Mouse (Mus musculus): ENCODE data around the gene Zfp566. TPM values are rescaled to one million over a fixed set of nuclear protein-coding genes. Genes with fewer than 3 reads are reported as not detected.

Gene Zfp566
- total and polyA plus RNA-seq, 2 experiments from 2014 or later: 2.3 to 13.7 TPM

- ATAC-seq: no peak
- Histone ChIP-seq H3K4me1 (ENCODE audit: insufficient read depth, low read length) (no peaks in the 10 kb centered on the region), H3K27ac (no peak overlapping the region), H3K36me3 (ENCODE audit: insufficient read depth, low read length) (peaks cover 6% of the 10 kb centered on the region; the same call in 1 of the 2 replicates), H3K4me2 (ENCODE audit: low read depth, low read length) (no peak overlapping the region), H3K4me3 (ENCODE audit: low read length) (no peak overlapping the region), H3K27me3 (ENCODE audit: insufficient read depth, low read length) (no peaks in the 10 kb centered on the region), H3K9ac (replicated peaks; ENCODE audit: low read length) (no peak overlapping the region), H3K9me3 (ENCODE audit: low read length) (no peaks in the 10 kb centered on the region)
- WGBS: 34% methylated on average over 6 of the region's 6 CpGs
- DNase-seq (ENCODE audit: low spot score): no peak
- no peak for TF ChIP-seq CTCF (IDR thresholded peaks at IDR 0.05; ENCODE audit: low read depth)
Observed at GRCm38 (mm10) chr7:30030677-30031076, 59.6 kb downstream of the Zfp566 start.

- DNase-seq (ENCODE audit: low spot score) (no peak), ATAC-seq (no peak)
- Histone ChIP-seq H3K4me2 (ENCODE audit: low read depth, low read length) (no peak overlapping the region), H3K9ac (replicated peaks; ENCODE audit: low read length) (no peak overlapping the region), H3K27ac (no peak overlapping the region), H3K4me3 (ENCODE audit: low read length) (no peak overlapping the region), H3K27me3 (ENCODE audit: insufficient read depth, low read length) (no peaks in the 10 kb centered on the region), H3K36me3 (ENCODE audit: insufficient read depth, low read length) (peaks cover 16% of the 10 kb centered on the region), H3K9me3 (ENCODE audit: low read length) (no peaks in the 10 kb centered on the region), H3K4me1 (ENCODE audit: insufficient read depth, low read length) (no peaks in the 10 kb centered on the region)
- 90% methylated on average over 3 of the region's 3 CpGs for WGBS
- no peak for TF ChIP-seq CTCF (IDR thresholded peaks at IDR 0.05; ENCODE audit: low read depth)
Observed at GRCm38 (mm10) chr7:30028572-30028971, 61.8 kb downstream of the Zfp566 start.

Small RNAs within 50 kb of the gene (microRNA-seq; reads per million reads assigned to microRNA genes)
- gene Gm23368: 0 reads per million in 2 experiments

Other genes starting within 250 kb of the Zfp566 start
- gene Zfp940, start 236.9 kb downstream of the Zfp566 start, total RNA-seq (2014; rRNA removed): 5.3 and 7.4 TPM in 2 replicates
- 8.6 and 10.3 TPM in 2 replicates for gene Zfp940, start 236.9 kb downstream of the Zfp566 start, polyA plus RNA-seq (2015; fragmentation: Nextera tagmentation; extraction: Ambion mirVana)
- 14.7 and 17.8 TPM in 2 replicates for gene Zfp420, start 230.5 kb downstream of the Zfp566 start, total RNA-seq (2014; rRNA removed)
- gene Zfp420, start 230.5 kb downstream of the Zfp566 start, polyA plus RNA-seq (2015; fragmentation: Nextera tagmentation; extraction: Ambion mirVana): 12.1 and 14.0 TPM in 2 replicates
- gene Zfp27, start 184.0 kb downstream of the Zfp566 start, total RNA-seq (2014; rRNA removed): 16.1 and 16.8 TPM in 2 replicates
- gene Zfp27, start 184.0 kb downstream of the Zfp566 start, polyA plus RNA-seq (2015; fragmentation: Nextera tagmentation; extraction: Ambion mirVana): 6.9 and 7.8 TPM in 2 replicates
- 5.8 and 6.6 TPM in 2 replicates for gene Zfp383, start 182.3 kb downstream of the Zfp566 start, total RNA-seq (2014; rRNA removed)
- 4.1 and 4.8 TPM in 2 replicates for gene Zfp383, start 182.3 kb downstream of the Zfp566 start, polyA plus RNA-seq (2015; fragmentation: Nextera tagmentation; extraction: Ambion mirVana)
- gene Zfp74, start 136.4 kb downstream of the Zfp566 start, total RNA-seq (2014; rRNA removed): 7.9 and 10.1 TPM in 2 replicates
- gene Zfp74, start 136.4 kb downstream of the Zfp566 start, polyA plus RNA-seq (2015; fragmentation: Nextera tagmentation; extraction: Ambion mirVana): 13.1 and 14.6 TPM in 2 replicates
- gene Zfp568, start 106.6 kb downstream of the Zfp566 start, total RNA-seq (2014; rRNA removed): 6.4 and 6.7 TPM in 2 replicates
- gene Zfp568, start 106.6 kb downstream of the Zfp566 start, polyA plus RNA-seq (2015; fragmentation: Nextera tagmentation; extraction: Ambion mirVana): 2.8 and 3.5 TPM in 2 replicates
- 8.4 and 10.1 TPM in 2 replicates for gene Zfp14, start 39.1 kb downstream of the Zfp566 start, total RNA-seq (2014; rRNA removed)
- gene Zfp14, start 39.1 kb downstream of the Zfp566 start, polyA plus RNA-seq (2015; fragmentation: Nextera tagmentation; extraction: Ambion mirVana): 5.9 and 6.7 TPM in 2 replicates
- gene Zfp82, start 17.6 kb downstream of the Zfp566 start, total RNA-seq (2014; rRNA removed): 2.8 and 5.4 TPM in 2 replicates
- gene Zfp82, start 17.6 kb downstream of the Zfp566 start, polyA plus RNA-seq (2015; fragmentation: Nextera tagmentation; extraction: Ambion mirVana): 4.0 and 4.2 TPM in 2 replicates
- not detected in 2 replicates for gene Gm26920, start 117 bp downstream of the Zfp566 start, total RNA-seq (2014; rRNA removed)
- gene Gm26920, start 117 bp downstream of the Zfp566 start, polyA plus RNA-seq (2015; fragmentation: Nextera tagmentation; extraction: Ambion mirVana): 1.6 and 2.5 TPM in 2 replicates
- gene Zfp260, start 4.2 kb upstream of the Zfp566 start, total RNA-seq (2014; rRNA removed): 26.8 and 27.4 TPM in 2 replicates
- gene Zfp260, start 4.2 kb upstream of the Zfp566 start, polyA plus RNA-seq (2015; fragmentation: Nextera tagmentation; extraction: Ambion mirVana): 47.7 and 49.4 TPM in 2 replicates
- gene Zfp382, start 31.4 kb upstream of the Zfp566 start, total RNA-seq (2014; rRNA removed): 7.5 and 12.7 TPM in 2 replicates
- gene Zfp382, start 31.4 kb upstream of the Zfp566 start, polyA plus RNA-seq (2015; fragmentation: Nextera tagmentation; extraction: Ambion mirVana): 11.9 and 13.2 TPM in 2 replicates
- 40.6 and 46.4 TPM in 2 replicates for gene Zfp146, start 79.2 kb upstream of the Zfp566 start, total RNA-seq (2014; rRNA removed)
- 10.0 and 10.2 TPM in 2 replicates for gene Zfp146, start 79.2 kb upstream of the Zfp566 start, polyA plus RNA-seq (2015; fragmentation: Nextera tagmentation; extraction: Ambion mirVana)
- gene Cox7a1, start 93.6 kb upstream of the Zfp566 start, total RNA-seq (2014; rRNA removed): not detected in 2 replicates
- 8.1 and 9.7 TPM in 2 replicates for gene Cox7a1, start 93.6 kb upstream of the Zfp566 start, polyA plus RNA-seq (2015; fragmentation: Nextera tagmentation; extraction: Ambion mirVana)
- 289 and 322 TPM in 2 replicates for gene Capns1, start 108.3 kb upstream of the Zfp566 start, total RNA-seq (2014; rRNA removed)
- gene Capns1, start 108.3 kb upstream of the Zfp566 start, polyA plus RNA-seq (2015; fragmentation: Nextera tagmentation; extraction: Ambion mirVana): 83.8 and 84.6 TPM in 2 replicates
- gene Polr2i, start 141.4 kb upstream of the Zfp566 start, total RNA-seq (2014; rRNA removed): 65.9 and 98.4 TPM in 2 replicates
- gene Polr2i, start 141.4 kb upstream of the Zfp566 start, polyA plus RNA-seq (2015; fragmentation: Nextera tagmentation; extraction: Ambion mirVana): 177 and 189 TPM in 2 replicates
- 123 and 129 TPM in 2 replicates for gene Tbcb, start 141.7 kb upstream of the Zfp566 start, total RNA-seq (2014; rRNA removed)
- 466 and 473 TPM in 2 replicates for gene Tbcb, start 141.7 kb upstream of the Zfp566 start, polyA plus RNA-seq (2015; fragmentation: Nextera tagmentation; extraction: Ambion mirVana)
- not detected in 2 replicates for gene Ovol3, start 145.2 kb upstream of the Zfp566 start, total RNA-seq (2014; rRNA removed)
- gene Ovol3, start 145.2 kb upstream of the Zfp566 start, polyA plus RNA-seq (2015; fragmentation: Nextera tagmentation; extraction: Ambion mirVana): not detected in 2 replicates
- gene Thap8, start 189.6 kb upstream of the Zfp566 start, total RNA-seq (2014; rRNA removed): 1.0 TPM in 1 of 2 replicates, not detected in the other
- gene Thap8, start 189.6 kb upstream of the Zfp566 start, polyA plus RNA-seq (2015; fragmentation: Nextera tagmentation; extraction: Ambion mirVana): 0.52 and 0.76 TPM in 2 replicates
- gene Wdr62, start 189.9 kb upstream of the Zfp566 start, total RNA-seq (2014; rRNA removed): 4.3 and 7.0 TPM in 2 replicates
- 3.7 and 4.0 TPM in 2 replicates for gene Wdr62, start 189.9 kb upstream of the Zfp566 start, polyA plus RNA-seq (2015; fragmentation: Nextera tagmentation; extraction: Ambion mirVana)
- gene Clip3, start 201.2 kb upstream of the Zfp566 start, total RNA-seq (2014; rRNA removed): 144 and 172 TPM in 2 replicates
- gene Clip3, start 201.2 kb upstream of the Zfp566 start, polyA plus RNA-seq (2015; fragmentation: Nextera tagmentation; extraction: Ambion mirVana): 106 and 118 TPM in 2 replicates
- gene Alkbh6, start 218.2 kb upstream of the Zfp566 start, total RNA-seq (2014; rRNA removed): 75.4 and 116 TPM in 2 replicates
- 129 and 131 TPM in 2 replicates for gene Alkbh6, start 218.2 kb upstream of the Zfp566 start, polyA plus RNA-seq (2015; fragmentation: Nextera tagmentation; extraction: Ambion mirVana)
- 13.2 and 16.5 TPM in 2 replicates for gene Syne4, start 224.3 kb upstream of the Zfp566 start, total RNA-seq (2014; rRNA removed)
- gene Syne4, start 224.3 kb upstream of the Zfp566 start, polyA plus RNA-seq (2015; fragmentation: Nextera tagmentation; extraction: Ambion mirVana): 11.4 and 12.6 TPM in 2 replicates
- gene E130208F15Rik, start 231.2 kb upstream of the Zfp566 start, total RNA-seq (2014; rRNA removed): 1.8 TPM in 1 of 2 replicates, not detected in the other
- 0.79 TPM in 1 of 2 replicates, not detected in the other for gene E130208F15Rik, start 231.2 kb upstream of the Zfp566 start, polyA plus RNA-seq (2015; fragmentation: Nextera tagmentation; extraction: Ambion mirVana)
- gene Sdhaf1, start 233.4 kb upstream of the Zfp566 start, total RNA-seq (2014; rRNA removed): 12.9 and 14.7 TPM in 2 replicates
- gene Sdhaf1, start 233.4 kb upstream of the Zfp566 start, polyA plus RNA-seq (2015; fragmentation: Nextera tagmentation; extraction: Ambion mirVana): 17.8 and 19.3 TPM in 2 replicates

All from hindbrain, postnatal 0 days (tissue).